Mouse (Mus musculus) mouse embryonic stem cell (cell line): Measurements from ENCODE around the gene Gm47985.
"Not testable (repeated sequence)": the region's sequence is repeated elsewhere in the genome, so short reads cannot be mapped to it uniquely, and the experiment has no call there.

ENCODE experiments used
- in situ Hi-C, 2 experiments: fragments of 300-500 bp; cut with MboI; formaldehyde crosslinking; loops; 1 replicate in 1 of 2; 3 replicates in 1 of 2; pipeline ENCODE4 v1.14.3; 2019 to 2020; ENCODE audit warnings: low sequenced_read_pairs in 2 of 2, low pct_unique_long_range_greater_than_20kb in 1 of 2, mixed read lengths in 1 of 2; ENCODE audit not compliant: unreplicated experiment in 1 of 2

Gene Gm47985

GRCm38 (mm10) chr1:151171572-151172461 lies 10.5 kb upstream of the Gm47985 start:
- in situ Hi-C loops: no loop called here

DNA sequence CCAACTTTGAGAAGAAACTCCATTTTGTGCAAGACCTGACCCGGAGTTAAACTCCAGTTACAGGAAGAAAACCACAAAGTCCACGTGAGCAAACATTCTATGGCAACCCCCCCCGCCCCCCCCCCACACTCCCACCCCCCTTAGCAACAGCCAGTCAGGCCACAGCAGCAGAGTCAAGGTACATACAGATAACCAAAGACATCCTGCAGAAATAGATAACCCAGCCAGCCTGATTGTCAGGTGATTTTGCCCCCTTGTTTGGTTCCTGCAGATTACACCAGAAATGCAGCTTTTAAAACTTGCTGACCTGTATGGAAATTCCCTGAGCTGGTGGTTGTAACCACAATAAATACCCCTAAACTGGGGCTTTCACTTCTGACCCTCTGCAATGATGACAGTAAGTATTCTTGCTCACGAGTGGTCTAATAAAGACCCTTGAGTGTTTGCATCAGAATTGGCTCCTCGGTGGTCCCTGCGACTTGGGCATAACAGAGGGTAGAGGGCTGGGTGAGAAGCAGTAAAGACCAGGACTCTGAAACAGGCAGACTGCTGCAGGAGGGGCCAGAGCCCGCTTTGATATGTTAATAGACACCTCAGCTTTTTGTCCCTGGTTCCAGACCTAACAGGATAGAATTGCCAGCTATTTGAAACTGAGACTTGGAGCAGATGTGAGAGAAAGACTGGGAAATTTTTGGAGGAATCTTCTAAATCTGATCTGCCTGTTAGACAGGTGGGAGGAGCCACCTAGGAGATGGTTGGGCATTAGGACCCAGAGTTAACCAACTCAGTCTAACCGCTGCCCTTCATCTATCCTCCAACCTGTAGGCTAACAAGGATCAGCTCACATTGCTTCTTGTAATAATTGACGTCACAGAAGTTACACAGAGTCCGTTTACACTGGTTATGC lies 5.1 kb upstream of the Gm47985 start:
- in situ Hi-C loops: no loop called here

GRCm38 (mm10) chr1:151177937-151178271 lies 4.4 kb upstream of the Gm47985 start:
- in situ Hi-C loops: no loop called here

DNA sequence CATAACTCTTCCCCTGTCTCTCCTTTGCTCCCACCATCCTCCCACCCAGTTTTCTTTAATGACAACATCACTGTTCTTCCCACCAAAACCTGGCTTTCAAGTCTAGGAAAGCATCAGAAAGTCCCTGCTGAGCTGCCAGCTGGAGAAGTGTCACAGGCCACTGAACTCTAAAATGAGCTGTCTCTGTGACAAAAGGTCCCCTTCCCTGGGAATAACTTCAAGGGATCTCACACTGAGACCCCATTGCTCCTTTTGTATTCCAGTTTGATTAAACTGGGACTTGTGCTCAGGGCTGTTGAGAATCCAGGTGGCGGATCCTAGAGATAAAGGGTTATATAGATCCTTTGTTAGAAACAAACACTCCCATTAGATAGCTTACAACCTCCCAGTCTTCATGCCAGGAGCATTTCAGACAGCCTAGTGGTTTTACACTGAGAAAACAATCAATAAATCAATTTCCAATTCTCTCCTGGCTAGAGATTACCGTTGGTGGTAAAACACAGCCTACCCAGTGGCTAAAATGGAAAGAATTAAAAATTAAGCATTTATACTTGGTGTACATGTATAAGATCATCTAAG lies 3.7 kb upstream of the Gm47985 start:
- in situ Hi-C loops: no loop called here

GRCm38 (mm10) chr1:151180167-151180566 lies 2.2 kb upstream of the Gm47985 start:
- in situ Hi-C loops: no loop called here

DNA sequence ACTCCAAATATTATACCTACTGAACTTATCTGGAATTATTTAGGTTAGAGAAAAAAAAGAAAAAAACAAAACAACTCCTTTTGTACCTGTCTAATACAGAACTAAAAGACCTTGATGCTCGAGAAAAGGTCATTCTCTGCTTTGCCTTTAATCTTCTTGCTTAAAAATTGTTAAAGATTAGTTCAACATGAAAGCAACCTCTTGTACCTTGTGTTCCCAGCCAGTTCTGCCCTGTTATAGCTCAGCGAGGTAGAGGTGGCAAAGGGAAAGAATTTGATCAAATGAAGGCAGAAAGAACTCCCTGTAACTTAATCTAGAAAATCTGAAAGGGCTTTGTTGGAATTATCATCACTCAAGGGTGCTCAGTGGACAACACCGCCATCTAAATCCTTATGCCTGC lies 3.8 kb downstream of the Gm47985 start:
- in situ Hi-C loops: not testable (repeated sequence)

DNA sequence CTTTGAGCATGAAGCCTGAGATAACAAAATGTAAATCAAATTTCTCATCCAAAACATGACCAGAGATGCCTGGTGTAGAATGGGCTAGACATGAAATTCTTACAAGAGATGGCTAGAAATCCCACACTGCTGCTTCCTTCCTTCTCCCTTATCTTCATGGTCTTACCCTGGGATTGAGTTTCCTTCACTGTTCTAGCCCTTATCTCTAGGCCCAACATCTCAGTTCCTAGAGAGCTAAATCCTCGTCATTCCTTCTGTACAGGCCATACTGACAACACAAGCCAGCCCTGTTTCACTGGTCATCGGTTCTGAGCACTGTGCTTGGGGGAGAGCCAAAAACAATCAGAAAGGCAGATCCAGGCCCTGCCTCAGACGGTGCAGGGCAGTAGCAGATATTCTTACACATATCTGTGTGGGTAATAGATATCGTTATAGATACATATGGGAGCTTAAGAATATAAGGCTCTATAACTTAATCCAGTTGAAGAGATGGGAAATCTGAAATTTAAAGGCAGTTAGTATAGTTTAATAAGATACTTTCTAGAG lies 4.6 kb downstream of the Gm47985 start:
- in situ Hi-C loops: not testable (repeated sequence)

DNA sequence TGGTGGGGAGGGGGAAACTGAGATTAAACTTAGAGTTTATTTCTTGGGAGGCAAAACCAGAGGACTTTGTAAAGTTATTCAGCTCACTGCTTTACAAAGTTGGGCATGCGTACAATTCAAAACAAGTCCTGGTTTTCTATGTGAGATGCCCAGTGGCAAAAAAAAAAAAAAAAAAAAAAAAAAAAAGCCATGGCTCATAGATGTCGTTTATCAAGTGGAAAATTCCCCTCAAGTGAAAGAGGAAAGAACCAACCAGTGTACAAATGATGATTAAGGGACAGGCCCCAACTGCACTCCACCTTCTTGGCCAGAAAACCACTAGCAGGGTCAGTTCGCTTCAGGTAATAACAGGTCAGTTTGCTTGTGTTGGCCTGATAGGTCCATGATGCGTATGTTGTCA lies 6.1 kb downstream of the Gm47985 start:
- in situ Hi-C loops: no loop called here

DNA sequence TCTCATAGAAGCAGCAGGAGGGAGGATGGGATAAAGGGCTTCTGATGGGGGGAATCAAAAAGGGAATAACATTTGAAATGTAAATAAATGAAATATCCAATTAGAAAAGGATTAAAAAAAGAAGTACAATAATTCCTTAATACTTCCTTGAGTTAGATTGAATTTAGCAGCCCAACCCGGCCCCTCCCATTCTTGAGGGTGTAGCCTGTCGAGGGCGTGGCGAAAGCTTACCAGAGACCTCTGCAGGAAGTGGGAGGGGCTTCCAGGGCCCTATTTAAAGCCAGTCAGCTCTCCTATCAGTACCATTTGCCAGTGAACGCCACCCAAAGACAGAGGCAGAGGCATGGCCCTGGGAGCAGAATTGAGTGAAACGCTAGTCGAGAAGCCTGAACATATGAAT lies 9.7 kb downstream of the Gm47985 start, which contains the start of gene Gm8947:
Gm8947 (plus strand) TSS at position 302 of the 400 bp plus-strand sequence.
- in situ Hi-C loops: not testable (repeated sequence)

- in situ Hi-C loops: not testable (repeated sequence)
Observed at GRCm38 (mm10) chr1:151192739-151193138, 10.4 kb downstream of the Gm47985 start.

GRCm38 (mm10) chr1:151195986-151196385 lies 13.6 kb downstream of the Gm47985 start:
- in situ Hi-C loops: not testable (repeated sequence)

DNA sequence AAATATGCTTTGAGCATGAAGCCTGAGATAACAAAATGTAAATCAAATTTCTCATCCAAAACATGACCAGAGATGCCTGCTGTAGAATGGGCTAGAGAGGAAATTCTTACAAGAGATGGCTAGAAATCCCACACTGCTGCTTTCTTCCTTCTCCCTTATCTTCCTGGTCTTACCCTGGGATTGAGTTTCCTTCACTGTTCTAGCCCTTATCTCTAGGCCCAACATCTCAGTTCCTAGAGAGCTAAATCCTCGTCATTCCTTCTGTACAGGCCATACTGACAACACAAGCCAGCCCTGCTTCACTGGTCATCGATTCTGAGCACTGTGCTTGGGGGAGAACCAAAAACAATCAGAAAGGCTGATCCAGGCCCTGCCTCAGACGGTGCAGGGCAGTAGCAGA lies 14.4 kb downstream of the Gm47985 start:
- in situ Hi-C loops: not testable (repeated sequence)

- in situ Hi-C loops: not testable (repeated sequence)
Observed at GRCm38 (mm10) chr1:151198120-151198519, 15.8 kb downstream of the Gm47985 start, which contains the start of gene Gm47995. Gm47995 (plus strand) TSS chr1:151198448.

- in situ Hi-C loops: not testable (repeated sequence)
Observed at GRCm38 (mm10) chr1:151200620-151201019, 18.3 kb downstream of the Gm47985 start.

- in situ Hi-C loops: not testable (repeated sequence)
Observed at GRCm38 (mm10) chr1:151202771-151203170, 20.4 kb downstream of the Gm47985 start.

DNA sequence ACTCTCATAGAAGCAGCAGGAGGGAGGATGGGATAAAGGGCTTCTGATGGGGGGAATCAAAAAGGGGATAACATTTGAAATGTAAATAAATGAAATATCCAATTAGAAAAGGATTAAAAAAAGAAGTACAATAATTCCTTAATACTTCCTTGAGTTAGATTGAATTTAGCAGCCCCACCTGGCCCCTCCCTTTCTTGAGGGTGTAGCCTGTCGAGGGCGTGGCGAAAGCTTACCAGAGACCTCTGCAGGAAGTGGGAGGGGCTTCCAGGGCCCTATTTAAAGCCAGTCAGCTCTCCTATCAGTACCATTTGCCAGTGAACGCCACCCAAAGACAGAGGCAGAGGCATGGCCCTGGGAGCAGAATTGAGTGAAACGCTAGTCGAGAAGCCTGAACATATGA lies 21.5 kb downstream of the Gm47985 start, which contains the start of gene 3110040M04Rik:
3110040M04Rik (plus strand) TSS at position 304 of the 400 bp plus-strand sequence.
- in situ Hi-C loops: not testable (repeated sequence)

DNA sequence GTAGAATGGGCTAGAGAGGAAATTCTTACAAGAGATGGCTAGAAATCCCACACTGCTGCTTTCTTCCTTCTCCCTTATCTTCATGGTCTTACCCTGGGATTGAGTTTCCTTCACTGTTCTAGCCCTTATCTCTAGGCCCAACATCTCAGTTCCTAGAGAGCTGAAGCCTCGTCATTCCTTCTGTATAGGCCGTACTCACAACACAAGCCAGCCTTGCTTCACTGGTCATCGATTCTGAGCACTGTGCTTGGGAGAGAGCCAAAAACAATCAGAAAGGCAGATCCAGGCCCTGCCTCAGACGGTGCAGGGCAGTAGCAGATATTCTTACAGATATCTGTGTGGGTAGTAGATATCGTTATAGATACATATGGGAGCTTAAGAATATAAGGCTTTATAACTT lies 26.2 kb downstream of the Gm47985 start:
- in situ Hi-C loops: not testable (repeated sequence)

GRCm38 (mm10) chr1:151208944-151209343 lies 26.6 kb downstream of the Gm47985 start:
- in situ Hi-C loops: not testable (repeated sequence)
